Mouse (Mus musculus): ENCODE measurements around the gene Mum1.
A peak's percentile ranks its signal among the peaks of the same experiment; 100 is the strongest.

Mum1 gene

DNA sequence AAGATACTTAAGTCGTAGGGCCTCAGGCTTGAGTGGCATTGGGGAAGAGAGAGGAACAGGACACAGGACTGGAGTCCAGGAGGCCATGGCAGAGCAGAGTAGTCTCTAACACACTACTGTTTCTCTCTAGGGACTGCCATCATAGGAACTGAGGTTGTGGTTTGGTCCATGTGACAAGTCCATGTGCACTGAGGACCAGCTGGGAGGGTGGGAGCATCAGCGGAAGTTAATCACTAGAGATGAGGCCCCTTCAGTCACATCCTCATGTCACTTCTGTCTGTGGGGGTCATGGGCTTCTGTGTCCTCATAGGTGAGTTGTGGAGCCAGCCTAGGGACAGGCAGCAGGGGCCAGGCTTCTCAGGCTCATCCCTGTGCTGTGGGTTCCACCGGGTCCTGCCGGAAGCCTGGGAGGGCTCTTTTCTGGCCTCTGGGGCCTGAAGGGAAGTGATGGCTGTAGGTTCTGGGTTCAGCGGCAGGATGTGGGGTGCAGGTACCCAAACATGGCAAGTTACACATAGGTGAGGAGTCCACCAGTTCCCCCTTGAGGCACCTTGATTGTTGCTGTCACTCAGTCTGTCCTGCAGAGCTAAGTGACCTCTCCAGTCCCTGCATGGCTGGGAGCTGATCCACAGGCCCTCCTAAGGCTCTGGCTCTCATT is 45.1 kb downstream of the Mum1 start:
- DNase-seq (ENCODE audit: low read depth, low spot score), result no peak

GRCm38 (mm10) chr10:80271870-80272585 is 45.8 kb downstream of the Mum1 start:
- DNase-seq (ENCODE audit: low read depth, low spot score), result no peak

GRCm38 (mm10) chr10:80273847-80274246 is 47.6 kb downstream of the Mum1 start:
- no peak for DNase-seq (ENCODE audit: low read depth, low spot score)

DNA sequence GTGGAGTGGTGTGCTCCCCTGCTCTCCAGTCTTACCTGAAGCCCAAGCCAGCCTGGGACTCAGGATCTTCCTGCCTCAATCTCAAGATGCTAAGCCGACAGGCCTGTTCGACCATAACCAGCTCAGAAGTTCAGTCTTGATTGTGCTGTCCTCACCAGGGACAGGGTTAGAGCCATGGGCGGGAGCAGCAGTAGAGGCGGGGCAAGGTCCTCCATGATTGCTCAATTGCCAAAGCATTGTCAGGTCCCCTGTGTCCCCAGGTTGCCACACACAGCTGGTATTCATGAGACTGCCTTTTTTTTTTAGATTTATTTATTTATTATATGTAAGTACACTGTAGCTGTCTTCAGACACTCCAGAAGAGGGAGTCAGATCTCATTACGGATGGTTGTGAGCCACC is 50.0 kb downstream of the Mum1 start:
- DNase-seq (ENCODE audit: low read depth, low spot score), result no peak

DNA sequence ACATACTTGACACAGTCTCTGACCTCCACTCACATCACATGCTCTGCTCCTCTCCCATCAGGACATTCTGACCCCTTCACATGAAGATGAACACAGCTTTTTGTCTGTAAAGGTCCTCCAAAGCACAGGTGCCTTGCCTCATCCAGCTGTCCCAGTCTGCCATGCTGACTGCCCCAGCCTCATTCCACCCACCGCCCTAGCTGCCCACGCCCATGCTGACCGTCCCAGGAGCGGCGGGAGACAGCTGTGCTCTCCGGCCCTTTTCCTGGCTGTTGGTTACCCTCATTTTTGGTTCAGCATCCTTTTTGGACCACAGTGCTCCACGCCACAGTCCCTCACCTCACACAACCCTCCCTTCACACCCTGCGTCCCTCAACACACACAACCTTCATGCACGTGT is 52.2 kb downstream of the Mum1 start:
- DNase-seq (ENCODE audit: low read depth, low spot score), result no peak

DNA sequence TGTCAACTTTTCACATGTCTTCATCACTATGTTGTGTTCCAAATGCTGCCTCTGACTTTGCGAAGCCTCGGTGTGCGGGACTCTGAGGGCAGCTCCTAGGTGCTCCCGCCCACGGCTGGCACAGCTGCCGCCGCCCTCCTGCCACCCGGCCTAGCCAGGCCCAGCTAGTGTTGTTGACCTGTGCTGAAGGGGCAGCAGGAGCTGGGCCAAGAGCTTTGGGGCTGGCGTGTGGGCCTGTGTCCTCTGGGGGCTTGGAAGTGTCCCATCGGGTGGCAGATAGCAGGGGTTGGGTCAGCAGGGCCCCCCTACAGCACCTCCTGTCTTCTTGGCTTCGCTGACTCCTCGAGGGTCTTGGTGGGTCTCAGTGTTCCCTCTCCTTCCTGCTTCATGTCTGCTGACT is 53.0 kb downstream of the Mum1 start:
- DNase-seq (ENCODE audit: low read depth, low spot score), result no peak

DNA sequence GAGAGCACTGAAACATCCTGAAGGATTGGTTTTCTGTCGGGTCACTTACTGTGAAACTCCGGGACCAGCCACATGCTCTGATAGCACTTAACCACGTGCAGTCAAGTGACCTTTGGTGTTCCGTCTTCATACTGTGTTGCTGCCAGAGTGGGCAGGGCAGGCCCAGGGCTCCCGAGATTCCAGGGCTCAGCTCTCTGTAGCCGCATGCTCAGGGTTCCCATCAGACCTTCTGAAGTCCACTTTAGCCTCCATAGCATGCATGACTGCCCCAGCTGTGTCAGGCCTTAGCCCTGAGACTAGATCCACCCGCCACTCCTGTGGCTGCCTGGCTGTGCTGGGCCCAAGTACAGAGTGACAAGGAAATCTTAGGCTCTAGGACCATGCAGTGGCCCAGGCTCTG is 55.1 kb downstream of the Mum1 start:
- DNase-seq (ENCODE audit: low read depth, low spot score), result no peak

GRCm38 (mm10) chr10:80281921-80282371 is 55.7 kb downstream of the Mum1 start:
- DNase-seq (ENCODE audit: low read depth, low spot score), result no peak

DNA sequence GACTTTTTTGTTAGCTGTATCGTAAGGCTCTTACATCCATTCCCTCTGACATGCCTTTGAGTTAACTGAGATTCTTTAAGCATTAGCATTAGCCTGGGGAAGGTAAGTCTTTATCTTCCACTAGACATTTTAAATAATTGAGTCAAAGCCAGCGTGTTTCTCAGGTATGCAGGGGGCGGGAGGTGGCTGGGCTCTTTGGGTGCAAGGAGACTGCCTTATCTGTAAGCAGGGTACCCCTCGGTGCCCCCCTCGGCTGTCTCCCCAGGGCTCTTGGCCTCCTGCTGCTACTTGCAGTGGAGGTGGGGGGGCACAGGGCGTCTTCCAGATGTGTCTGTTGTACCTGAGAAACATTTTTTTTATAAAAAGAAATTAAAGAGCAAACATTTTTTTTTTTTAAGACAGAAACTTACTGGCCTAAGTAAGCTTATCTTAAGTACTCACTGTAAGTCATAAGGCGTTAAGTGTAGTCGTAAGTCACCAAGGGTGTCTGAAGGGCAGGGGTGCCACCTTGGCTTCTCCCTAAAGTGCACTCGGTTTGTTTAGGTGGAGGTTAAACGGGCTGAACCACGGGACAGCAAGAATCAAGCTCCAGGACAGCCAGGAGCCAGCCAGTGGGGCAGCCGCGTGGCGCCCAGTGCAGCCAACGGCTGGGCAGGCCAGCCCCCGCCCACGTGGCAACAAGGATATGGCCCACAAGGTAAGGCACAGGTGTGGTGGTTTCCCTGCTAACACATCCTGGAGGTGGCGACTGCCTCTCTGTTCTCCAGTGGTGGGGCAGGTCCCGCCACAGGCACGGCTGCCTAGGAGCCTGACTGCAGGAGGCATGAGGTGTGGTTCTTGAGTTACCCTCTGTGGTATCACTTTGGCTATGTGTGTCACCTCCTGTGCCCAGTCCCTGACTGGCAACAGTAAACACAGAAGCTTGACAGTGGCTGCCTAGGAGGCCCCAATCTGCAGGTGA is 56.5 kb downstream of the Mum1 start:
- no peak for DNase-seq (ENCODE audit: low read depth, low spot score)

DNA sequence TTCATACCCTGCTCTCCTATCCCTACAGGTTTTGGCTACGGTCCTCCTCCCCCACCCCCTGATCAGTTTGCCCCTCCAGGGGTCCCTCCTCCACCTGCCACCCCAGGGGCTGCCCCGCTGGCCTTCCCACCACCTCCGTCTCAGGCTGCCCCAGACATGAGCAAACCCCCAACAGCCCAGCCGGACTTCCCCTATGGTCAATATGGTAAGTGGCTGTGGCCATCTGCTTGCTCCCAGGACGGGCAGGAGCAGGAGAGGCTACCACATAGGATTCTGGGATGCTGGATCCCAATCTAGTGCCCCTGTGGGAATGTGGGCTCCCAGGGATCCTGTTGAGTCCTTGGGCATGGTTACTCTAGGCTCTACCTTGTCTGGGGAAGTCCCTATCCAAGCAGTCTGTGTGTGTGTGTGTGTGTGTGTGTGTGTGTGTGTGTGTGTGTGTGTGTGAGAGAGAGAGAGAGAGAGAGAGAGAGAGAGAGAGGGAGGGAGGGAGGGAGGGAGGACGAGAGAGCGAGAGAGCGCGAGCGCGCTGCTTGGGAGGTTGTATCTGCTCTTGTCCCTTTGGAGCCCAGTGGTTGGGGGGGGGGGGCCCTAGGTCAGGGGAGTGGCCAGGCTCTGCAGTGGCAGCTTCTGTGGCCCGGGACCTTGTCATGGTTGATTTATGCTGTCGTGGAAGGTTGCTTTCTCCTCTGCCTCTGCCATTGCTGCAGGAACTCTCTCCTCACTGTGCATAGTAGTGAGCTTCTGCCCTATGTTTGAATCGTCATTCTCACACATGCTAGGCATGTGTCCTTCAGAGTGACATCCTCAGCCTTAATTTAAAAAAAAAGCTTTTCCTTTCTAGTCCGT is 59.2 kb downstream of the Mum1 start:
- DNase-seq (ENCODE audit: low read depth, low spot score), result no peak

DNA sequence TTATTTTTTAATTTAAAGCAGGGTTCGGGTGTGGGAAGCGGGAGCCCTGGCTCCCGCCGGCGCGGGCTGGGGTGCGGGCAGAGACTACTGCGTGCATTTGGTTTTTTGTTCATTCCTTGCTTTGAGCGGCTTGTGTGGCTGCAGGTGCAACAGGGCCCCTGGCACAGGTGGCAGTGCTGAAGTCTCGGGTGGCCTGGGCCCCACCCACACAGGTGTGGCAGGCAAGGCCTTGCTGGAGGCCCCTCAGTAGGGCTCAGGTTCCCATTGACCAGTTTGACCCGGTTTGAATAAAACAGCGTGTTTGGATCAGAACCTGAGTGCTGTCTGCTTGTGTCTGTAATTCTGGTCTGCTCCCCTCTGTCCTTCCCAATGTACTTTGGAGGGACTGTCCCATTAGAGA is 61.9 kb downstream of the Mum1 start:
- no peak for DNase-seq (ENCODE audit: low read depth, low spot score)

DNA sequence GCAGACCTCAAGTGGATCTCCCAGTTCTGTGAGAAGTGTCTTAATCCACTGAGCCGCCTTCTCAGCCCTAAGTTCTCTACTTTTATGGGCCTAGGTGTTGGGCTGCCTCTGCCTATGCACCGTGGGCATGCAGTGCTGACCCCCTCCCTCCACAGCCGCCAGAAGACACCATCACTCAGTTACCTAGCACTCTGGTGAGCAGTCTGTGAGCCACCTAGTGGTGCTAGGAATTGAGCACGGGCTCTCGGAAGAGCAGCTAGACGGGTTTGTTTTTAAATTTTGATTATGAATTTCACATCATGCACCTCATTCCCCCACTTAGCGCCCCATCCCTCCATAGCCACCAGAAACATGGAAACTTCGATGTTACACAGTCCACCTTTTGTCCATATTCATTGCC is 62.4 kb downstream of the Mum1 start:
- DNase-seq (ENCODE audit: low read depth, low spot score), result no peak

DNA sequence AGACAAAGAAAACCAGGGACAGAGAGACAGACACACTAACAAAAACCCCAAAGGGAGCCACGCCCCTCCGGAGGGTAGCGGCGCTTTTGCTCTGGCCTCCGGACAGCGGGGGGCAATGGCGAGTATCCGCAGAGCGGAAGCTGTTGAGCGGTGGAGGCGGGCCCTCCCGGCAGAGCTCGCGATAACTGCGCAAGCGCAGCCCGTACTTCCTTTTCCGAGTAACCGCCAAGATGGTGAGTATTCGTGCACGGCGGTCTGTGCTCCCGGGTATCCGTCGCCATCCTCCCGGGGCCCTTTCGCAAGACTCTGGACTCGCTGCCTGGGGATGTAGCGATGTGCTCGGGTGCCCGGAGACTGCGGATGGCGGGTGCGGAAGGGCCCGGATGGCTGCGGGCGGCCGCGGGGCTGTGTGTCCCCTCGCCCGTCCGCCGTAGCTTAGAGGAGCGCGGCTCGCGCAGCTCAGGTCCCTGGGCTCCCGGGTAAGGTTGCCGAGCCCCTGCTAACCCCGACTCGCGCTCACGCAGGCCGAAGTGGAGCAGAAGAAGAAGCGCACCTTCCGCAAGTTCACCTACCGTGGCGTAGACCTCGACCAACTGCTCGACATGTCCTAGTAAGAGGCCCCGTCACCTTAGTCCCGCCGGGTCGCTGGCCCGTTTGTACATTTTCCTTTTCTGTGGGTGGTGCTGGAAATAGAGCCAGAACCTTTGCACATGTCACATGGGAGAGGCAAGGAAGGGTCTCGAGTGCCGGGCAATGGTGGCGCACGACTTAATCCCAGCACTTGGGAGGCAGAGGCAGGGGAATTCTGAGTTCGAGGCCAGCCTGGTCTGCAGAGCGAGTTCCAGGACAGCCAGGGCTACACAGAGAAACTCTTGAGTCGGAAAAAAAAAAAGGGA is 66.3 kb downstream of the Mum1 start, which contains the start of gene Rps15:
Gene Rps15 (plus strand): TSS at position 203 of the 896 bp plus-strand sequence.
- peak; percentile 86 for DNase-seq (ENCODE audit: low read depth, low spot score)

- no peak for DNase-seq (ENCODE audit: low read depth, low spot score)
These were observed 67.1 kb downstream of the Mum1 start for GRCm38 (mm10) chr10:80293325-80293724.

Measured in c-Kit-negative CD71-positive TER-119-positive erythroid progenitor cells, embryonic 14.5 days (primary cell).